Mouse (Mus musculus) left cerebral cortex, postnatal 10 days (tissue): Measurements from ENCODE around the gene Gm12248. TPM values are rescaled to one million over a fixed set of nuclear protein-coding genes. Genes with fewer than 3 reads are reported as not detected.
A peak's percentile ranks its signal among the peaks of the same experiment; 100 is the strongest.
"Not testable (repeated sequence)": the region's sequence is repeated elsewhere in the genome, so short reads cannot be mapped to it uniquely, and the experiment has no call there.

Experiments used
- DNase-seq, 2 experiments: peaks; one replicate each; pipeline ENCODE4 v3.0.0; 2021 to 2022; ENCODE audit warnings: low spot score in 2 of 2, mixed read lengths in 1 of 2; ENCODE audit errors: extremely low spot score in 1 of 2
- intact Hi-C: fragments of 180-260 bp; cut with DNase I; formaldehyde crosslinking; loops from one replicate; pipeline ENCODE4 v1.15.1; 2025
- total RNA-seq, 2 experiments: library from RNA; stranded (reverse); gene quantifications; 2 replicates each; pipeline ENCODE4 v1.2.3; 2021

Gm12248 gene
- total RNA-seq, 2 experiments from 2014 or later = not detected

DNA sequence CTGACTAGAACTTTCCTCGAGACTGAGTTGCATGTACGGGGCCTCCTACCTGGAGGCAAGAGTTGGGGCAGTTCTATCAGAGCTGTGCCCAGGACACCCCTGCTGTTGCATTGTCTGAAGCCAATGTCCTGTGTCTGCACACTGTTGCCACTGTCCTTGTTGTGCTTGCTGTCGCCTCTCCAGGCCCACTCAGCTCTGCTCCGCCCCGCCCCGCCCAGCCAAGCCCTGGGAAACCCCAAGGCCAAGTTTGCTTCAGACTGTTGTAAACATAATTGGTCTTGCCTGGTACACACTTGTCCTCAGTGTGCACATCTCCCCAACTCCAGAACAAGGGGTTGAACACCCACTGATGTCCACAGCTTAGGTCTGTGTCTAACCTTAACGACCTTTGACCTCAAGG lies 33.2 kb downstream of the Gm12248 start:
- intact Hi-C loops = loop anchor here (5.0 kb wide), 2 partner anchors 47 to 107 kb away; no protein-coding TSS in a partner anchor
- not testable (repeated sequence) for DNase-seq

- DNase-seq = peak; percentile 50
- intact Hi-C loops = loop anchor here (5.0 kb wide), 2 partner anchors 45 to 105 kb away; no protein-coding TSS in a partner anchor
Observed at GRCm38 (mm10) chr11:58057455-58057854, 35.5 kb downstream of the Gm12248 start.

- intact Hi-C loops = no loop called here
- no peak for DNase-seq
Observed at GRCm38 (mm10) chr11:58046438-58046837, 46.5 kb downstream of the Gm12248 start.

GRCm38 (mm10) chr11:58042861-58043431 lies 50.0 kb downstream of the Gm12248 start:
- DNase-seq = no peak
- intact Hi-C loops = no loop called here

DNA sequence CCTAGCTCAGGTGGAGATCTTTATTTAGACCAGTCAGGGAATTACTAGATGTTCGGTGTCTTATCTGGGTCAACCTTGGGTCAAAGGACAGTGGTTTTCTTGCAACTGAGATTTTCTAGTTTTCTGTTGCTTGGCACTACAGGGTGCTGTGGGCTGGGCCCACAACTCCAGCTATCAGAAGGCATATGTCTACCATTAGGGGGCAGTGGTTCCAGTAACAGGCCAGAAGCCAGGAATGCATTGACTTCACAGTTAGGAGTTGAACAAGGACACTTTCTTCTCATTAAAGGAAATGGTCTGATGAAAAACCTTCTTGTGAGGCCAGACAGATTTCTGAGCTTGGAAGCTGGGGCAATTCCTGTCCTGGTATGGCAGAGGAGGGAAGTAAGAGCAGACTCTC lies 53.9 kb downstream of the Gm12248 start:
- intact Hi-C loops = no loop called here
- DNase-seq = no peak

GRCm38 (mm10) chr11:58033635-58034034 lies 59.3 kb downstream of the Gm12248 start:
- intact Hi-C loops = no loop called here
- DNase-seq = no peak

DNA sequence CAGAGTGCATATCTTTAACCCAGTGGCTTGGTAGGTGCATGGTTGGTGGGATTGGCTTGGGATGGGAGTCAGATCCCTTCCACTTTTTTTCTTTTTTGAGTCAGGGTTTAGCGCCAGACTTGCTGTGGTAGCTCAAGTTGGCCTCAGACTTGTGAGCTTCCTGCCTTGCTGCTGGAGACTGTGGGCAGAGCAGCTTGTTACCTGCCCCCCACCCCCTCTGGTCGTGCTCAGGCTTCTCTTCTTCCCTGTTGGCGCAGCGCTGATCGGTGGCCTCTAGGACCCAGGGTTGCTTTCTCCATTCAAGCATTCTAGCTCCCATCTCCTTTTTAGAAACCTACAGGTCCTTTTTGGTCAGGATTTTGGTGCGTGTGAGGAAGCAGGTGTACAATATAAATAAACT lies 61.8 kb downstream of the Gm12248 start:
- no peak for DNase-seq
- intact Hi-C loops = no loop called here

GRCm38 (mm10) chr11:58029869-58030268 lies 63.1 kb downstream of the Gm12248 start:
- intact Hi-C loops = no loop called here
- DNase-seq = no peak

DNA sequence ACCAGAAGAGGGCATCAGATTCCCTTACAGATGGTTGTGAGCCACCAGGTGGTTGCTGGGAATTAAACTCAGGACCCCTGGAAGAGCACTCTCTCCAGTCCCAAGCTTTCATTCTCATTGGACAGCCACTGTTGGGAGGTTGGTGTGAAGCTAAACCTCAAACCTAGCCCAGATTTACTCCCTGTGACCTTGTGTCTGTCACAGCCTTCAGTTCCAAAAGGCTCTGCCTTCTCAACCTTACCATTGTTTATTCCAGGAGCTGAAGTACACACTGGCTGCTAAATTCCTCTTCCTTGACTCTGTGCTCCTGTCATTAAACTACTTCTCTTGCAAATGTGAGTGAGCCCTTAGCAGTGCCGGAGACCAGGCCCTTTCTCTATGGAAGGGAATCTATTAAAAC lies 64.0 kb downstream of the Gm12248 start:
- no peak for DNase-seq
- intact Hi-C loops = no loop called here

DNA sequence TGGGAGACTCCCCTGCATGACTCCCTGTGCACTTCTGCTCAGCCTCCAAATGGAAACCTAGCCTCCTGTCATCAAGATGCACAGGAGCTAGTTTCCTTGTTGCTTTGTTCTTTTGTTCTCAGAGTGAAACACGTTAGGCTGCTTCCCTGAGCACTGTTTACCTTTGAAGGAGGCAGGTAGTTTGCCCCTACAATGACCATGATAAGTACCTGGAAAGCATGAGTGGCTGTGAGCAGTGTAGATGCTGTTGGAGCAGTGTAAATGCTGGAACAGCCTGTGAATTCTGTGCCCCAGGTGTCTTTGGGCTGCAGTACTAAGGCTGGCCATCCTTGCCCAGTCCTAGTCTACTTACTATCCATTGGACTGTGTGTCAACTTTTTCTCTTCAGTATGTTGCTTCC lies 66.1 kb downstream of the Gm12248 start:
- intact Hi-C loops = no loop called here
- no peak for DNase-seq

- intact Hi-C loops = no loop called here
- DNase-seq = no peak
Observed at GRCm38 (mm10) chr11:58026337-58026736, 66.6 kb downstream of the Gm12248 start.

- intact Hi-C loops = no loop called here
- DNase-seq = no peak
Observed at GRCm38 (mm10) chr11:58025881-58026280, 67.1 kb downstream of the Gm12248 start.

- intact Hi-C loops = no loop called here
- no peak for DNase-seq
Observed at GRCm38 (mm10) chr11:58024671-58025070, 68.3 kb downstream of the Gm12248 start.

GRCm38 (mm10) chr11:58024271-58024670 lies 68.7 kb downstream of the Gm12248 start:
- DNase-seq = no peak
- intact Hi-C loops = no loop called here

GRCm38 (mm10) chr11:58021618-58022017 lies 71.3 kb downstream of the Gm12248 start:
- intact Hi-C loops = no loop called here

DNA sequence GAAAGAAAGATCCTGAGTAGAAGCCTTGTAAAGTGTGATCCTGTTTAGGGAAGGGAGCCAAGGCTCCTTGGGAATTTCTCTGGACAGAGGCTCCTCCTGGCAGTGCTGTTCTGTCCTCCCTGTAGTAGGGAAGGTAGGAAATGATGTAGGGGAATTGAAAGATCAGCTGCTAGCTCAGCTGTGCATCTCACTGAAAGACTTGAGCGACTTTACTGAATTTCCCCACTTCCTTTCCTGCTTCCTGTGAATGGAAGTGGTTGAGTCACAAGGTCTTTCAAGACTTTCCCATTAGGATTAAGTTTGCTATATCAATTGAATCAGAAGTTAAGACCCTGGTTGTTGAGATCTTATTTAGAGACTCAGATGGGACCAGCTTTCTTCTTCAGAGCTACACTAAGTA lies 71.8 kb downstream of the Gm12248 start:
- no peak for DNase-seq
- intact Hi-C loops = no loop called here

More at GRCm38 (mm10) chr11:58021618-58022017, 71.3 kb downstream of the Gm12248 start:
- DNase-seq = no peak

GRCm38 (mm10) chr11:58018701-58019100 lies 74.2 kb downstream of the Gm12248 start:
- intact Hi-C loops = no loop called here
- no peak for DNase-seq

- intact Hi-C loops = no loop called here
- peak in 1 of 2 experiments; percentile 31 for DNase-seq
Observed at GRCm38 (mm10) chr11:58018287-58018686, 74.6 kb downstream of the Gm12248 start.

GRCm38 (mm10) chr11:58017422-58017821 lies 75.5 kb downstream of the Gm12248 start:
- no peak for DNase-seq
- intact Hi-C loops = no loop called here

GRCm38 (mm10) chr11:58016371-58016770 lies 76.6 kb downstream of the Gm12248 start:
- intact Hi-C loops = no loop called here
- no peak for DNase-seq

DNA sequence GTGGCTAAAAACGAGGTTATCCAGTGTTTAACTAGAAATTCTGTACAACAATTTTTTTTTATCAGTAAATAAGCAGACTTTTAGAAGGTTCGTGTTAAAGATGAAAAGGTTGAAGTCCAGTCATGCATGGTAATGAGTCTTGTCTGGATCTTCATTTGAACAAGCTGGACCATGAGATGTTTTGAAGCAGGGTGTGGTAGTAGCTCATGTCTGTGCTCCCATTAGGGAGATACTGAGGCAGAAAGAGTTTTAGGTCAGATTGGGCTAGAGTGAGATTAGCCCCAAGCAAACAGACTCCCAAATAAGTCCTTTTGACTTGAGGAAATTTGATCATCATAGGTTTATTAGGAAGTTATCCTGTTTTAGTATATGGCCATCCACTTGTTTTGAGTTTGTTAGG lies 77.6 kb downstream of the Gm12248 start:
- intact Hi-C loops = no loop called here

More for the DNA sequence above, 77.6 kb downstream of the Gm12248 start:
- DNase-seq = no peak
